Mouse (Mus musculus) olfactory bulb, adult 2 months (tissue): ENCODE results near the gene Tfdp2. TPM values are rescaled to one million over a fixed set of nuclear protein-coding genes. Genes with fewer than 3 reads are reported as not detected.
A peak's percentile ranks its signal among the peaks of the same experiment; 100 is the strongest.
"Not testable (repeated sequence)": the region's sequence is repeated elsewhere in the genome, so short reads cannot be mapped to it uniquely, and the experiment has no call there.

Experiments
- H3K27ac ChIP-seq: fragments of 200-500 bp; 2 replicates; pipeline ENCODE4 v1.5.1; 2012; ENCODE audit warnings: low read depth, low read length; ENCODE audit not compliant: insufficient read depth
- H3K4me1 ChIP-seq: fragments of 200-500 bp; 2 replicates; pipeline ENCODE4 v1.6.1; 2012; ENCODE audit warnings: low read length; ENCODE audit not compliant: control insufficient read depth, insufficient read depth
- H3K4me3 ChIP-seq: fragments of 200-500 bp; 2 replicates; pipeline ENCODE4 v1.5.1; 2012; ENCODE audit warnings: mild to moderate bottlenecking, low read depth, low read length, moderate library complexity; ENCODE audit not compliant: insufficient read depth
- CTCF ChIP-seq: fragments of 200-500 bp; IDR thresholded peaks from 2 replicates; pipeline ENCODE4 v1.5.1; 2012; ENCODE audit warnings: low read depth, mild to moderate bottlenecking, low read length, moderate library complexity; ENCODE audit not compliant: insufficient read depth
- POLR2A ChIP-seq: fragments of 200-500 bp; IDR thresholded peaks from 2 replicates; pipeline ENCODE4 v1.6.1; 2012; ENCODE audit warnings: mild to moderate bottlenecking, low read depth, low read length, moderate library complexity; ENCODE audit not compliant: insufficient read depth
- WGBS: fragments of 180-500 bp; shearing (Covaris S2); methylation state at CpG from one replicate; pipeline ENCODE4 v1.1.7; 2018; 5-methylcytosine and 5-hydroxymethylcytosine counted together
- polyA plus RNA-seq: library from polyadenylated mRNA; stranded (reverse); fragments of >200 nt; gene quantifications from 2 replicates; pipeline ENCODE4 v1.2.4, GENCODE M21; 2012; ENCODE audit warnings: low replicate concordance; ENCODE audit not compliant: missing spikeins, insufficient read depth, insufficient read length

Gene Tfdp2
- 279 TPM in 1 of 2 replicates, not detected in the other for polyA plus RNA-seq

DNA sequence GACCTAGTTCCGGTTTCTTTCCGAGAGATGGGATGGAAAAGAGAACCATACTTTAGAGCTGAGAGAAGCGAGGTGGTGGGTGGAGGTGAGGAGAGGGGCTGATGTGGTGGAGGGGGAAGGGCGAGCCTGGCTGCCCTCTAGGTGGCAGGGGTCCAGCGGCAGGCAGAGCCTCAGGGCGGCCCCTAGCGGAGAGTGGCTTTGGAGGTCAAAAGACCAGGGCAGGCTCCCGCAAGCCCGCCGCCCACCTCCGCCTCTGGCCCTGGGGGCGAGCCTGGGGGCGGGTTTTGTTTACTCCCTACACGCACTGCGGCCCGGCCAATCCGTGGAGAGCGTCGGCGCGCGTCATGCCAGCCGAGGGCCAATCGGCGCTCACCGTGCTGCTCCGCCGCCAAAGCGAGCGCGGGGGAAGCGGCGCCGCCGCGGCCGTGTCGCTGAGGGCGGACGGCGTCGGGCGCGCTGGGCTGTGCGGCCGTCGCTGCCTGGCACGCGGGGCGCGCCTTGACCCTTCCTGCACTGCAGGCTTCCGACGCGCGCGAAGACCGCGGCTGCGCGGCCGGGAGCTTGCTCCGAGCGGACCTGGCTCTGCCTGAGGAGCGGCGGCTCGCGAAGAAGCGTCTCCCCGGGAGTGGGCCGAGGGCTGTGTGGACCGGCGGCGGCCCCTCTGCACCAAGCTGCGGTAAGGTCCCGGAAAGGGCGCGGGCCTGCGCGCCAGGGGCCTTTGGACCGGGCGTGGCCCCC is at the start of gene Tfdp2:
TSS of gene Tfdp2 (plus strand) at position 391 of the 738 bp plus-strand sequence.
- under 1% methylated on average over 76 of the region's 81 CpGs for WGBS
- peak within 1 kb of the TSS; percentile 76 for H3K4me3 ChIP-seq

DNA sequence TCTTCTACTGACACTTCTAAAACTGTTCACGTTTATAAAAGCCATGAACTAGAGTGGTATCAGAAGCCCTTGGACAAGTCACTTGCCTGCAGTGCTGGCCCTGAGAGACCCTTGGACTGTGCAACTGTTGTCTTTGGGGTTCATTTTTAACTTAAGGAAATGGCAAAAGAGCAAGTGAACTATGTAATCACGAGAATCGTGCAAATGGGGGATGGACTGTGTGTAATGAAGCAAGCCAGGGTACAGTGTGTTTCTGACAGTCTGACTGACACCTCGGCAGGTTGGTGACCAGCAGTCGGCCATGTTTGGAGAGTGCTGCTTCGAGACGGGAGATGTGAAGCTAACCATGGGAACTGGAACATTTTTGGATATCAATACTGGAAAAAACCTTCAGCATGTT is 43.3 kb upstream of the Tfdp2 start:
- no peak overlapping the region for H3K27ac ChIP-seq
- H3K4me3 ChIP-seq: no peak overlapping the region
- H3K4me1 ChIP-seq: no peaks in the 10 kb centered on the region
- 87% methylated on average over 7 of the region's 7 CpGs for WGBS
- TF ChIP-seq POLR2A: no peak
- TF ChIP-seq CTCF: no peak

More for the DNA sequence above, at the start of gene Tfdp2:
- TF ChIP-seq CTCF: peak; percentile 25; the same call in 1 of the 2 replicates
- TF ChIP-seq POLR2A: peak; percentile 94
- peak within 1 kb of the TSS; percentile 61 for H3K27ac ChIP-seq
- H3K4me1 ChIP-seq: 0 out of 2 replicates have a peak, but pooled peaks cover 2% of the 10 kb centered on the region

DNA sequence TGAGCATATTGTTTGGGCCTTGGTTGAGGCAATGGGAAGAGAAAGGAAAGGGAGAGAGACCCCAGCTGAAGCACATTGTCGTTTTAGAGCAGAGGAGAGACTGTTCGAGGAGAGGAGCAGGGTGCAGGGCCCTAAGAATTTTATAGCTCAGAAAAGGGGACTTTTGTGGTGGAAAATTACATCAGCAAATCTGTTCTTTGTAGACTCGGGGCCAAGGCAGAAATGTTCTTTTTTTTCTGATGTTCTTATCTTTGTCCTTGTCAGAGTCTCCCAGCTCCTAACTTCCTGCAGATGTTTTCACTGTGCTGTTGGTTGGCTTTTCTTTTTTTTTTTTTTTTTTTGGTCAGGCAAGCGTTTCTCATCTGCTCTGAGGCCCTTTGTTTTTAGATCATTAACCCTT is 37.6 kb upstream of the Tfdp2 start:
- 50% methylated on average over 4 of the region's 4 CpGs for WGBS

DNA sequence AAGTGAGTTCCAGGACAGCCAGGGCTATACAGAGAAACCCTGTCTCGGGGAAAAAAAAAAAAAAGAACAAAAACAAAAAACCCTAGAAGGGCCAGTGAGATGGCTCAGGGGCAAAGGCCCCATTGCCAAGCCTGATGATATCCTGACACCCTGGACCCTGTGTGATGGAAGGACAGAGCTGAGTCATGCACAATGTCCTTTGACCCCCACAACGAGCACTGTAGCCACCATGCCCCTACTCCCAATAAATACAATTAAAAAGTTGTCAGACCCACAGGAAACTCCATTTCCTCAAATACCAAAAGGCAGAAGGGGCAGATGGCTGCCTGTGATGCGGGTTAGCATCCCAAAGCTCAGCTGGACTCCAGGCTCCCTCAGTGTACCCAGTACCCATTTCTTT is 37.0 kb upstream of the Tfdp2 start:
- Histone ChIP-seq H3K4me3 (no peak overlapping the region), H3K27ac (no peak overlapping the region), H3K4me1 (0 out of 2 replicates have a peak, but pooled peaks cover 2% of the 10 kb centered on the region)
- TF ChIP-seq POLR2A: no peak
- TF ChIP-seq CTCF: no peak
- 86% methylated on average over 3 of the region's 3 CpGs for WGBS

More for the DNA sequence above, 37.6 kb upstream of the Tfdp2 start:
- Histone ChIP-seq H3K27ac (no peak overlapping the region), H3K4me3 (no peak overlapping the region), H3K4me1 (0 out of 2 replicates have a peak, but pooled peaks cover 2% of the 10 kb centered on the region)
- TF ChIP-seq POLR2A (no peak), CTCF (no peak)

DNA sequence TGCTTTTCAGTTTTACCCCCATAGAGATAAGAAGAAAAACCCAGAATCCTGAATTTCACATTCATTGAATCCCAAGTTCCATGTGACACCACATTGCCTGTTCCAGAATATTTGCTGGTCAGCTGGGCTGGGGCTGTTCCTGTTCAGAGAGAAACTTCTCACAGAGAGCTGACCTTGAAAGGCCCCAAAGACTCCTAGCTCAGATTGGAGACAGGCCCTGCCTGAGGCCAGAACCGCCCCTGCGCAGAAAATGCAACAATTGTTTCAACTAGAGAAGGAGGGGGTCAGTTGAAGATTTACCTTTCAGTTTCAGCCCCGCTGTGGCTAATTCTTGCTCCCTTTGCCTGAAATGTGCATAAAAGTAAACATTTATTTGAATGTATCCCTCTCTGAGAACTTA is 35.3 kb upstream of the Tfdp2 start:
- no peak overlapping the region for H3K27ac ChIP-seq
- no peak overlapping the region for H3K4me3 ChIP-seq
- WGBS: 92% methylated on average over 3 of the region's 3 CpGs
- no peak for TF ChIP-seq POLR2A
- no peak for TF ChIP-seq CTCF
- H3K4me1 ChIP-seq: 0 out of 2 replicates have a peak, but pooled peaks cover 2% of the 10 kb centered on the region

DNA sequence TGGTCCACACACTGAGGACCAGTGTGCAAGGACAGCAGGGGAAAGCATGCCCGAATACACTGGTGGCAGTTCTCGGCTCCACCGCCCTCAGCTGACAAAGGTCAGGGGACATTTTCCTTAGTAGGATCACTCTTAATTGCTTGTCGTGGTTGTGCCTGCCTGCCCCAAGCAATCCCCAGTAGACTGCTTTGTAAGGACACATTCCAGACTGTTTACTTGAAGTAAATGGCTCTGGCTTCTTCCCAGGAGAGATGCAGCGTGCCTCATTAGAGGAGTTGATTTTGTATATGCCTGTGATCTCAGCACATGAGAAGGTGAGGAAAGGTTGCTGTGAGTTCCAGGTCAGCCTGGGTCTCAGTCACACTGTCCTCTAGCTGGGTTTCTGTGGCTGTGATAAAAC is 33.7 kb upstream of the Tfdp2 start:
- Histone ChIP-seq H3K4me1 (0 out of 2 replicates have a peak, but pooled peaks cover 2% of the 10 kb centered on the region), H3K27ac (no peak overlapping the region), H3K4me3 (no peak overlapping the region)
- TF ChIP-seq CTCF (no peak), POLR2A (no peak)
- WGBS: 75% methylated on average over 5 of the region's 5 CpGs

DNA sequence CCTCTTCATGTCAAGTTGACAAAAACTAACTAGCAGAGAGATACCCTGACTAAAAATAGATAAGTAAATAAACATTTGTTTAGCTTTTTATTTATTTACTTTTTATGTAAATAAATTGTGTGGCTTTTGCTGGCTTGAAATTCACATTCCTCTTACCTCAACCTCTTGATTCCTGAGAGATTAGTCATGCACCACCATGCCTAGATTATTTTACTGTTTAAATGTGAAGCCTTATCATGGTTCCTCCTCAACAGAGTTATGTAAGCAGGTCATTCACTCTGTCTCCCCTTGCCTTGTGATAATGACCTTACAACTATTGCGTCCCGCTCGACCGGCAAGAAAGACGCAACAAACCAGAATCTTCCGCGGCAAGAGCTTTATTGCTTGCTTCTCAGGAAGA is 32.6 kb upstream of the Tfdp2 start:
- 97% methylated on average over 7 of the region's 7 CpGs for WGBS
- TF ChIP-seq POLR2A (no peak), CTCF (no peak)

DNA sequence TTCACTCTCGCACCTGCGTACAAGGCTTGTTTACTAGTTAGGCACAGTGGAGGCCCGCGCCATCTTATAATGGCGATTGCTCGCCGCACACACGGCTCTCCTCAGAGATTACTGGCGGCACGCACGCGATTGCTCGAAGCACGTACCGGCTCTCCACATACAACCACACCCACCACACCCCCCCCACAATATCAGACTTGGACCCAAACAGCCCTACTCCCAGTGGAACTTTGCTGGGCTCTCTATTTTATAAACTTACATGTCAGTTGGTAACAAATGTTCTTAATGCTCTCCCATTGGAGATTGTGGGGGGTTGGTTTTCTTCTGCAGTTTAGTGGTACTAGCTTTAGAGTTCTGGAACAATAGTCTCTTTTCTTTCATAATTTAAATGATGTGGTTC is 32.1 kb upstream of the Tfdp2 start:
- not testable (repeated sequence) for H3K27ac ChIP-seq, H3K4me1 ChIP-seq, H3K4me3 ChIP-seq
- 96% methylated on average over 15 of the region's 15 CpGs for WGBS

More for the DNA sequence above, 32.6 kb upstream of the Tfdp2 start:
- Histone ChIP-seq H3K4me1 (no peaks in the 10 kb centered on the region), H3K4me3 (no peak overlapping the region), H3K27ac (no peak overlapping the region)

DNA sequence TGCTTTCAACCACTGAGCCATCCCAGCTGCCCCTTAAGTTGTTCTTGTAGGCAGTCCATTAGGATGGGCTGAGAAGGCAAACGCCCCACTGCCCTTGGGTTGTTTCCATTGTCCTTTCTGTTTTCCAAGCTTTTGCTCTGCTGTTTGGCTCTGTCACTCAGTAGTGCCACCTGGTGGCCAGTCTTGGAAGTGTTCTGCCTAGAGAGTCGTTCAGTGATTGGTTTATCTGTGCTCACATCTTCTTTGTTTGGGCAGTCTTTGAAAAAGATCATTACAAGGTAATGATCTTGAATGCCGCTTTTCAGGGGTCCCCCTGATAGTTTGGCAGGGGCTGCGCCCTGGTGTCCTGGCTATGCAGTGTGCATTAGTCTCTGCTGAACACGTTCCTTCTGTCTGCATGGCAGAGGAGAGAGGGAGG is 28.9 kb upstream of the Tfdp2 start:
- WGBS: 23% methylated on average over 5 of the region's 5 CpGs
- Histone ChIP-seq H3K27ac (no peak overlapping the region), H3K4me3 (no peak overlapping the region), H3K4me1 (no peaks in the 10 kb centered on the region)
- TF ChIP-seq POLR2A (no peak), CTCF (peak; percentile 49; the same call in 1 of the 2 replicates)

DNA sequence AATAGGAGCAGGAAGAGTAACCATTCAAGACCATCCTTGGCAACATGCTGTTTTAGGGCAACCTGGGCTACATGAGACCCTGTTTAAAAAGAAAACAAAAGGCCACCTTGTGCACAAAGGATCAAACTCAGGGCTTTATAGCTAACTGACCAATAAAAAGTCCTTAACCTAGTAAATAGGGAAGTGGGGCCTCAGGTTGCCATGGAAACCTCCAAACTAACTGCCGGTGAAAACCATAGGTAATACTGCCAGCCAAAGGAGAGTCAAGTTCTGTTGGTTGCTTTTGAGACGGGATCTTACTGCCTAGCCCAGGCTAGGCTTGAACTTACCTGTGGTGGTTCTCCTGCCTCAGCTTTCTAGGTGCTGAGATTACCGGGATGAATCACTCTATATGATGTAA is 25.5 kb upstream of the Tfdp2 start:
- H3K4me1 ChIP-seq: no peaks in the 10 kb centered on the region
- TF ChIP-seq POLR2A (no peak), CTCF (no peak)
- no peak overlapping the region for H3K27ac ChIP-seq
- H3K4me3 ChIP-seq: no peak overlapping the region
- WGBS: 73% methylated on average over 3 of the region's 3 CpGs
